Mouse (Mus musculus) brain, adult 2 months (tissue): ENCODE data around the gene Tigd2.

Experiments
- DNase-seq: peaks from one replicate; pipeline ENCODE4 v3.0.0; 2011; ENCODE audit warnings: low read depth, low spot score

Gene Tigd2

GRCm38 (mm10) chr6:59255909-59256308, 47.2 kb downstream of the Tigd2 start:
- peak; percentile 61 for DNase-seq
